Mouse (Mus musculus): Measurements from ENCODE around the gene Trh. TPM values are rescaled to one million over a fixed set of nuclear protein-coding genes. Genes with fewer than 3 reads are reported as not detected.

Gene Trh
- polyA plus RNA-seq, 1 experiment from 2014 or later = 11.1 TPM

GRCm38 (mm10) chr6:92268001-92268400 lies 23.6 kb upstream of the Trh start:
- H3K27me3 ChIP-seq (ENCODE audit: control insufficient read depth, insufficient read depth, low read length) = no peaks in the 10 kb centered on the region
- H3K27ac ChIP-seq (ENCODE audit: low read depth, low read length) = no peak overlapping the region
- no peak overlapping the region for H3K4me3 ChIP-seq (ENCODE audit: low read depth, low read length)
- no peak for DNase-seq (ENCODE audit: low spot score, missing footprints)
- 79% methylated on average over 1 of the region's 1 CpGs for WGBS
- no peak overlapping the region for H3K4me2 ChIP-seq
- no peak for ATAC-seq (ENCODE audit: low FRiP score)
- peaks cover 2% of the 10 kb centered on the region; the same call in 1 of the 2 replicates for H3K4me1 ChIP-seq (ENCODE audit: control insufficient read depth, insufficient read depth, low read length)
- H3K36me3 ChIP-seq (ENCODE audit: control insufficient read depth, insufficient read depth, low read length) = no peaks in the 10 kb centered on the region
- no peak overlapping the region for H3K9ac ChIP-seq (ENCODE audit: low read length)
- H3K9me3 ChIP-seq (ENCODE audit: control insufficient read depth, low read length) = no peaks in the 10 kb centered on the region

GRCm38 (mm10) chr6:92261162-92261843 lies 16.9 kb upstream of the Trh start:
- no peak overlapping the region for H3K9ac ChIP-seq (ENCODE audit: low read length)
- no peak overlapping the region for H3K4me3 ChIP-seq (ENCODE audit: low read depth, low read length)
- no peaks in the 10 kb centered on the region for H3K36me3 ChIP-seq (ENCODE audit: control insufficient read depth, insufficient read depth, low read length)
- no peak for DNase-seq (ENCODE audit: low spot score, missing footprints)
- no peaks in the 10 kb centered on the region for H3K9me3 ChIP-seq (ENCODE audit: control insufficient read depth, low read length)
- no peaks in the 10 kb centered on the region for H3K27me3 ChIP-seq (ENCODE audit: control insufficient read depth, insufficient read depth, low read length)
- no peak for ATAC-seq (ENCODE audit: low FRiP score)
- H3K27ac ChIP-seq (ENCODE audit: low read depth, low read length) = no peak overlapping the region
- H3K4me1 ChIP-seq (ENCODE audit: control insufficient read depth, insufficient read depth, low read length) = no peaks in the 10 kb centered on the region
- H3K4me2 ChIP-seq = no peak overlapping the region
- 73% methylated on average over 4 of the region's 4 CpGs for WGBS

GRCm38 (mm10) chr6:92255346-92255745 lies 10.9 kb upstream of the Trh start:
- H3K9ac ChIP-seq (ENCODE audit: low read length) = no peak overlapping the region
- H3K36me3 ChIP-seq (ENCODE audit: control insufficient read depth, insufficient read depth, low read length) = no peaks in the 10 kb centered on the region
- H3K4me2 ChIP-seq = no peak overlapping the region
- H3K4me1 ChIP-seq (ENCODE audit: control insufficient read depth, insufficient read depth, low read length) = no peaks in the 10 kb centered on the region
- H3K27me3 ChIP-seq (ENCODE audit: control insufficient read depth, insufficient read depth, low read length) = no peaks in the 10 kb centered on the region
- no peak overlapping the region for H3K4me3 ChIP-seq (ENCODE audit: low read depth, low read length)
- no peak for ATAC-seq (ENCODE audit: low FRiP score)
- no peak overlapping the region for H3K27ac ChIP-seq (ENCODE audit: low read depth, low read length)
- H3K9me3 ChIP-seq (ENCODE audit: control insufficient read depth, low read length) = peaks cover 5% of the 10 kb centered on the region; the same call in 1 of the 2 replicates
- no peak for DNase-seq (ENCODE audit: low spot score, missing footprints)

- Histone ChIP-seq H3K4me1 (ENCODE audit: control insufficient read depth, insufficient read depth, low read length) (no peaks in the 10 kb centered on the region), H3K9me3 (ENCODE audit: control insufficient read depth, low read length) (peaks cover 5% of the 10 kb centered on the region; the same call in 1 of the 2 replicates), H3K27ac (ENCODE audit: low read depth, low read length) (no peak overlapping the region), H3K4me2 (no peak overlapping the region), H3K27me3 (ENCODE audit: control insufficient read depth, insufficient read depth, low read length) (no peaks in the 10 kb centered on the region), H3K36me3 (ENCODE audit: control insufficient read depth, insufficient read depth, low read length) (no peaks in the 10 kb centered on the region), H3K9ac (ENCODE audit: low read length) (no peak overlapping the region), H3K4me3 (ENCODE audit: low read depth, low read length) (no peak overlapping the region)
- DNase-seq (ENCODE audit: low spot score, missing footprints) (no peak), ATAC-seq (ENCODE audit: low FRiP score) (no peak)
- WGBS = 71% methylated on average over 3 of the region's 3 CpGs
Measured at GRCm38 (mm10) chr6:92253253-92253870, 8.9 kb upstream of the Trh start.

GRCm38 (mm10) chr6:92247215-92247919 lies 2.9 kb upstream of the Trh start:
- WGBS = 4% methylated on average over 7 of the region's 7 CpGs
- peaks cover 21% of the 10 kb centered on the region; the same call in 1 of the 2 replicates for H3K27me3 ChIP-seq (ENCODE audit: control insufficient read depth, insufficient read depth, low read length)
- H3K9me3 ChIP-seq (ENCODE audit: control insufficient read depth, low read length) = no peaks in the 10 kb centered on the region
- H3K4me2 ChIP-seq = no peak overlapping the region
- no peak overlapping the region for H3K27ac ChIP-seq (ENCODE audit: low read depth, low read length)
- no peak for ATAC-seq (ENCODE audit: low FRiP score)
- H3K36me3 ChIP-seq (ENCODE audit: control insufficient read depth, insufficient read depth, low read length) = no peaks in the 10 kb centered on the region
- no peak for DNase-seq (ENCODE audit: low spot score, missing footprints)
- no peak overlapping the region for H3K4me3 ChIP-seq (ENCODE audit: low read depth, low read length)
- no peak overlapping the region for H3K9ac ChIP-seq (ENCODE audit: low read length)
- peaks cover 19% of the 10 kb centered on the region for H3K4me1 ChIP-seq (ENCODE audit: control insufficient read depth, insufficient read depth, low read length)

GRCm38 (mm10) chr6:92246335-92246734 lies 1.9 kb upstream of the Trh start:
- no peaks in the 10 kb centered on the region for H3K9me3 ChIP-seq (ENCODE audit: control insufficient read depth, low read length)
- H3K36me3 ChIP-seq (ENCODE audit: control insufficient read depth, insufficient read depth, low read length) = no peaks in the 10 kb centered on the region
- peaks cover 21% of the 10 kb centered on the region; the same call in 1 of the 2 replicates for H3K27me3 ChIP-seq (ENCODE audit: control insufficient read depth, insufficient read depth, low read length)
- 1% methylated on average over 3 of the region's 3 CpGs for WGBS
- ATAC-seq (ENCODE audit: low FRiP score) = peak; percentile 71
- H3K4me1 ChIP-seq (ENCODE audit: control insufficient read depth, insufficient read depth, low read length) = peaks cover 19% of the 10 kb centered on the region
- H3K4me2 ChIP-seq = no peak overlapping the region
- no peak overlapping the region for H3K27ac ChIP-seq (ENCODE audit: low read depth, low read length)
- no peak overlapping the region for H3K4me3 ChIP-seq (ENCODE audit: low read depth, low read length)
- no peak overlapping the region for H3K9ac ChIP-seq (ENCODE audit: low read length)
- peak; percentile 90 for DNase-seq (ENCODE audit: low spot score, missing footprints)

GRCm38 (mm10) chr6:92241178-92241906 lies 3.1 kb downstream of the Trh start:
- Histone ChIP-seq H3K36me3 (ENCODE audit: control insufficient read depth, insufficient read depth, low read length) (no peaks in the 10 kb centered on the region), H3K4me1 (ENCODE audit: control insufficient read depth, insufficient read depth, low read length) (0 out of 2 replicates have a peak, but pooled peaks cover 4% of the 10 kb centered on the region), H3K9me3 (ENCODE audit: control insufficient read depth, low read length) (no peaks in the 10 kb centered on the region), H3K4me3 (ENCODE audit: low read depth, low read length) (no peak overlapping the region), H3K27me3 (ENCODE audit: control insufficient read depth, insufficient read depth, low read length) (peaks cover 19% of the 10 kb centered on the region; the same call in 1 of the 2 replicates), H3K4me2 (no peak overlapping the region), H3K27ac (ENCODE audit: low read depth, low read length) (no peak overlapping the region), H3K9ac (ENCODE audit: low read length) (no peak overlapping the region)
- WGBS = 61% methylated on average over 3 of the region's 3 CpGs
- ATAC-seq (ENCODE audit: low FRiP score) = peak; percentile 87
- DNase-seq (ENCODE audit: low spot score, missing footprints) = no peak

GRCm38 (mm10) chr6:92235036-92235435 lies 9.4 kb downstream of the Trh start:
- ATAC-seq (ENCODE audit: low FRiP score) (no peak), DNase-seq (ENCODE audit: low spot score, missing footprints) (no peak)
- 81% methylated on average over 12 of the region's 12 CpGs for WGBS
- H3K4me1 ChIP-seq (ENCODE audit: control insufficient read depth, insufficient read depth, low read length) = no peaks in the 10 kb centered on the region
- no peak overlapping the region for H3K9ac ChIP-seq (ENCODE audit: low read length)
- no peak overlapping the region for H3K4me3 ChIP-seq (ENCODE audit: low read depth, low read length)
- H3K4me2 ChIP-seq = no peak overlapping the region
- H3K36me3 ChIP-seq (ENCODE audit: control insufficient read depth, insufficient read depth, low read length) = no peaks in the 10 kb centered on the region
- H3K9me3 ChIP-seq (ENCODE audit: control insufficient read depth, low read length) = no peaks in the 10 kb centered on the region
- no peaks in the 10 kb centered on the region for H3K27me3 ChIP-seq (ENCODE audit: control insufficient read depth, insufficient read depth, low read length)
- no peak overlapping the region for H3K27ac ChIP-seq (ENCODE audit: low read depth, low read length)

Data from midbrain, embryonic 11.5 days (tissue).